Mouse (Mus musculus) c-Kit-positive CD71-positive TER-119-negative erythroid progenitor cells, embryonic 14.5 days (primary cell): ENCODE results near the gene Olfr630.
A peak's percentile ranks its signal among the peaks of the same experiment; 100 is the strongest.
"Not testable (repeated sequence)": the region's sequence is repeated elsewhere in the genome, so short reads cannot be mapped to it uniquely, and the experiment has no call there.

Experiments used
- DNase-seq: peaks from one replicate; pipeline ENCODE4 v3.0.0-alpha.2; 2013; ENCODE audit warnings: low read depth

The Olfr630 gene

GRCm38 (mm10) chr7:103757233-103757632 is at the start of gene Olfr630:
Olfr630 (minus strand) TSS chr7:103757333.
- DNase-seq = no peak

- DNase-seq = no peak
Observed at GRCm38 (mm10) chr7:103806856-103807255, 49.7 kb upstream of the Olfr630 start.

GRCm38 (mm10) chr7:103792669-103793388 is 35.7 kb upstream of the Olfr630 start:
- no peak for DNase-seq

- no peak for DNase-seq
Observed at GRCm38 (mm10) chr7:103791721-103792120, 34.6 kb upstream of the Olfr630 start, which contains the start of gene Olfr67. Olfr67 (minus strand) TSS chr7:103791821.

GRCm38 (mm10) chr7:103779598-103779997 is 22.5 kb upstream of the Olfr630 start, which contains the start of gene Olfr68:
Olfr68 (minus strand) TSS chr7:103779698.
- no peak for DNase-seq

- DNase-seq = peak; percentile 15
Observed at GRCm38 (mm10) chr7:103777652-103778051, 20.5 kb upstream of the Olfr630 start.

GRCm38 (mm10) chr7:103771494-103771893 is 14.4 kb upstream of the Olfr630 start, which contains the start of gene Olfr69:
Olfr69 (minus strand) TSS chr7:103771594.
- no peak for DNase-seq

GRCm38 (mm10) chr7:103767687-103768086 is 10.6 kb upstream of the Olfr630 start:
- not testable (repeated sequence) for DNase-seq

GRCm38 (mm10) chr7:103762212-103762611 is 5.1 kb upstream of the Olfr630 start:
- not testable (repeated sequence) for DNase-seq

- DNase-seq = no peak
Observed at GRCm38 (mm10) chr7:103744843-103745242, 12.3 kb downstream of the Olfr630 start, which contains the start of gene Olfr629. Olfr629 (minus strand) TSS chr7:103744943.

- no peak for DNase-seq
Observed at GRCm38 (mm10) chr7:103730074-103730473, 27.1 kb downstream of the Olfr630 start, which contains the start of gene Olfr628. Olfr628 (plus strand) TSS chr7:103730374.

GRCm38 (mm10) chr7:103716398-103716797 is 40.7 kb downstream of the Olfr630 start:
- DNase-seq = not testable (repeated sequence)

GRCm38 (mm10) chr7:103714371-103714770 is 42.8 kb downstream of the Olfr630 start, which contains the start of gene Olfr243:
Olfr243 (plus strand) TSS chr7:103714671.
- DNase-seq = no peak

- no peak for DNase-seq
Observed at GRCm38 (mm10) chr7:103712024-103712423, 45.1 kb downstream of the Olfr630 start.
